Mouse (Mus musculus): ENCODE measurements around the gene Golga2.

The Golga2 gene

GRCm38 (mm10) chr2:32318709-32319585 lies 31.8 kb downstream of the Golga2 start:
- no peak for DNase-seq

DNA sequence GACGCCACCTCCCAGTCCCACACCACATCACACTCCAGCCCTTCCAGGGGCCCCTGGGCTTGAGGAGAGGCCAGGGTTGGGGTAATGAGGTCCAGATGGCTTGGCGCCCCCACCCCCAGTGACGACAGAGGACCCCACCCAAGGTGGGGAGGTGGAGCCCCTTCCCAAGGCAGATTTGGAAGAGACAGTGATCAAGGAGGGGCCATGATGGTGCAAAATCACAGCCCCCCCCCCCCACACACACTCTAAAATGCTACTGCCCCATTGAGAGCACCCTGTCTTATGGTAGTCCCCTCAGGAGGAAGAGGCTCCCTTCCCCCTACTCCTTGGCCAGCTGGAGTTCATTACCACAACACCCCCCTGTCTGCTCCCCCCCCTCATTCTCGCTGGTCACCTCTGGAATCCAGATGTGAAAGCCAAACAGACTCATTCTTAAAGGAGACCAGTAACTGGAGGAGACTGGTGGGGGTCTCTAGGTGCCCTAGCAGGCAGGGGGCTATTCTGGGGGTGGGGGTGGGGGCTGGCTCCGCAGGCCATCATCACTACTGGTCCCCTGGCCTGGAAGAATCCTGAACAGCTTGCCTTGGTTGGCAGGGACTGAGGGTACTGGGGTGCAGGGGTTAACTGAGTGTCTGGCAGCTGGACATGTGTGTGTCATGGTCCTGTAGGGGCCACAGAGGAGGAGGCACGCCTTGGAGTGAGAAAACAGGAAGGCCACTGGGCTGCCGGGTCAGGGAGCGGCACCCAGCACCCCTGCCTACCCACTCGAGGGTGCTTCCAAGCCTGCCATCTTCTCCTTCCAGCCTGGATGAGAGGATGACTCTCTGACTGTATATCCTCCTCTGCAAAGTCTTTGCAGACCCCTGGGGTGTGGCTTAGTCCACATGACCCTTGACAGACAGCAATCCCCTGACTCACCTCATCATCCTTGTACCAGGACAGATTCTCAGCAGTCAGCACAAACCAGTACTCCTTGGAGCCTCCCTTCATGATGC lies 32.7 kb downstream of the Golga2 start:
- no peak for DNase-seq

DNA sequence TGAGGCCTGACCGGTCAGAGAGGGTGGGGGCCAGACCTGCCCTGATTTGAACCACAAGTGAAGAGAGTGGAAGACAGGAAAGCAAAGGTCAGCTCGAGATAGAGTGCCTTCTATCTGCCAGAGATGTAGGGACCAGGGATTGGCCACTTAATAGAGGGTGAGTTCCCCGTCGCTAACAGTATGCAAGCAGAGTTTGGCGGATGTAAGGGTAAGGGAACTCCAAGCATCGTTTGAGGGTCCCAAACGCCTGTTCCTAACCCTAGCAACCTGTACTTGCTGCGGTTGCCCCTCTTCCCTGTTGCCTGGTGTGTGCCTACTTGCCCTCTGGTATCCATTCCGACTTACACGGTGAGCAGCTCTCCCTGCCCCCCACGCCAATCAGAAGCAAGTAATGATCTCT lies 33.5 kb downstream of the Golga2 start:
- DNase-seq = no peak

DNA sequence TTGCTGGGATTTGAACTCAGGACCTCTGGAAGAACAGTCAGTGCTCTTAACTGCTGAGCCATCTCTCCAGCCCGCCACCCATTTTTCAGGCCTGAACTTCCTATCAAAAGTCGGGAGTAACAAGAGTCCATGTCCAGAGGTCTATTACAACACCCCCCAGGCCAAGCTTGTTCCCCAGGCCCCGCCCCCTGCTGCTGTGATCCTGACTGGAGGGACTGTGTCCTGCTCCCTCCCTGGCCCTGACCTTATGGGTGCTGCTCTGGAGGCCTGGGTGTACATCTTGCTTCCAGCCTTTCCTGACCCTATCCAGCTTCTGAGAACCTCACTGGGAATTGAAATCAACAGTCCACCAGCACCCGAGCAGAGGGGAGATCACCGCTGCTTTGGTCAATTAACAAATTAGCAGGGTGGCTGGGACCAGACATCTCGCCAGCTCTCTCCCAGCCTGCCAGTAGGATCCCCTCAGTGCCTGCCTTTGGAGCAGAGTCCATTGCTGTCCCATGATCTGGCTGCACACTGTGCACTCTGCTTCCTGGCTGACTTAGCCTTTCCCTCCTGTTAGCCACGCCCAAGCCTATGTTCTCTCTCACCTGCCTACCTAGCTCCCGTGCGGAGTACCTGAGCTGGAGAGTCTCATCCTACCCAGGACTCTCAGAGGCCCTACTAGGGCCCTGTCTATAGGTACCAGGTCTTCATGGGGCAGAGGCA lies 34.6 kb downstream of the Golga2 start:
- DNase-seq = peak; percentile 18

DNA sequence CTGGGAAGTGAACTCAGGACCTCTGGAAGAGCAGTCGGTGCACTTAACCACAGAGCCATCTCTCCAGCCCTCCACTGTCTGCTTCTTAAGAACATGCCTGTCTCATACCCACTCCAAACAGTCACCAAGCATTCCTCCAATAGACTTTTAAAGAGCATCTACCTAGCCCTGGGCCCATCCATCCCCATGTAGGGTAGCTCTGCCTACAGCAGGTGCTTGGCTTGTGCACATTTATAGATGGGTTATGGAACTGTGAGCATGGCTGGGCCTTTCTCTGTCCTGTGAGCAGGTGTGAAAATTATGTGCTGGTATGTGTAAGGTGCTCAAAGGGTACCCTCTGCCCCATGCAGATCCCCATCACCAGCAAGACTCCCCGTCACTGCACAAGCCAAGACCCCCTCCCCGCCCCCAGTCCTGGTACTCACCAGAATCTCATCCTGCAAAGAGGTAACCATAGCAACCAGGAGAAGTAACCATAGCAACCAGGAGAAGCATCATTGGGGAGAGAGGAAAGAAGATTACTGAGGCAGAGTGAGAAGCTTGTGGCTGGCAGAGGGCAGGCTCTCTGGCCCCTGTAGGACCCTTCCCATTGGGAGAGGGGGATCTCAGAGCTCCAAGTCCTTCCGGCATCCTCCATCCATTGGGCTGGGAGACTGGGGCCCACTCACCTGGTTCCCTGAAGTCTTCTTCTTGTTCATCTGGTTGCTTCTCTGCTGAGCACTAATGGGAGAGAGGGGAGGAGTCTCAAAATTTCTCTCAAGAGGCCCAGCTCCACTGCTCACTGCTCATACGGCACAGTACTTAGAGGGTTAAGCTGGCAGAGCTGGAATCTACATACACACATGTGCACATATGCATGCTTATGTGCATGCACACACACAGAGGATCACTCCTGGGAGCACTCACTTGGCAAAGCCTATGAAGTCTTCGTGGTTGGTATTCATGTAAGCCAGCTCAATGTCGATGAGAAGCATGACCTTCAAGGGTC lies 35.9 kb downstream of the Golga2 start:
- DNase-seq = no peak

GRCm38 (mm10) chr2:32324322-32324721 lies 37.1 kb downstream of the Golga2 start:
- DNase-seq = no peak

DNA sequence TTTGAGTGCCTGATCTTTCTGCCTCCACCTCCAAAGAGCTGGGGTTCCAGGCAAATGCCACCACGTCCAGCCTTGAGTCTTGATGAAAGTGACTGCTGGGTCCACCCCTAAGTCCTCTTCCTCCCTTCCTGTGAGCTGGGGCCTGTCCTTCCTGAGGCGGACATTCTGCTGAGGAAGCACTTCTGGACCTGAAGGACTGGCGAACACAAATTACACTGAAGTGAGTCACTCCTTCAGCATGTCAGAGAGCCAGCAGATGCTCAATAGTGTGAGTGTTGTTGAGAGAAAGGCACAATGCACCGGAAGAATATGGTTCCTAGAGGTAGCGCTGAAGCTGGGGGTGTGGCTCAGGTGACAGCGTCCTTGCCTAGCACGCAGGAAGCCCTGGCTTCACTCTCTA lies 38.2 kb downstream of the Golga2 start:
- no peak for DNase-seq

GRCm38 (mm10) chr2:32327200-32327599 lies 40.0 kb downstream of the Golga2 start:
- no peak for DNase-seq

DNA sequence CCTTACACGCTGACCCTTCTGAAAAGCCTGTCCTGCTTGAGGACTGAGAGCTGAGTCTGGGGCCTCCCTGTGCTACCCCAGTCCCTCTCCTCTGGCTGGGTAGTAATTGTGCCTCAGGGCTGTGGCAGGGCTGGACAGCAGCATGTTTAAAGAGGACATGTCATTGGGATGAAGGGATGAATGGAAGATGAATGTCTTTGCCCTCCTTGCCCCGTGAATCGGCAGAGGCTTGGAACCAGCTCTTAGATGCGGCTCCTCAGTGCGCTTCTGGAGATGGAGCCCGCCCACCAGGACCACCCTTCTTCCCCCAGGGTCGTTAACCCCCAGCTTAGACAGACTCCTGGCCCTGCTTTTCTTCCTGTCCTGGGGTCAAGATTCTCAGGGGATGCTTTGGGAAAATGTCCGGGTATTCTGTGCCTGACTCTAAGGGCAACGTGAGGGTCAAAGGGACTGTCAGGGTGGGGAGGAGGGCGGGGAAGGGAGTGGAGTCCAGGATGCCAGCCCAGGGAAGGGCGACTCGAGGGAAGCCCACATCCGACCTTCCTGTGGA lies 41.8 kb downstream of the Golga2 start:
- no peak for DNase-seq

GRCm38 (mm10) chr2:32329531-32329930 lies 42.3 kb downstream of the Golga2 start:
- no peak for DNase-seq

DNA sequence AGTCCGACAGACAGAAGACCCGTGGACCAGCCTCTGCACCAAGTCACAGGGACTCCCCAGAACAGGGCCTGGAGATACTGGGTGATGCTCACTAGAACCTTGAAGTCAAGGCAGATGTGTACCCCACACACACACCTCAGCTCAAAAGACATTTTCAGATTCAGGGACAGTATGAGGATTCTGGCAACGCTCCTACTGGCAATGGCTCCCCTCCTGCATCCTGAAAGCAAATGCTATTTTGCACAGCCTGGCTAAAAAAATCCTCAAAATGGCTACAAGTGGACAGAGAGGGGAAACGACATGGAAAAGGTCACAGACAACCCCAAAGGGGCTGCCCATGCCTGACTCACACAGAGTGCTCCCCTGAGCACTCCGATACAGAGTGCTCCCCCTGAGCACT lies 45.0 kb downstream of the Golga2 start:
- DNase-seq = no peak

- no peak for DNase-seq
Measured at GRCm38 (mm10) chr2:32335888-32336287, 48.7 kb downstream of the Golga2 start.

DNA sequence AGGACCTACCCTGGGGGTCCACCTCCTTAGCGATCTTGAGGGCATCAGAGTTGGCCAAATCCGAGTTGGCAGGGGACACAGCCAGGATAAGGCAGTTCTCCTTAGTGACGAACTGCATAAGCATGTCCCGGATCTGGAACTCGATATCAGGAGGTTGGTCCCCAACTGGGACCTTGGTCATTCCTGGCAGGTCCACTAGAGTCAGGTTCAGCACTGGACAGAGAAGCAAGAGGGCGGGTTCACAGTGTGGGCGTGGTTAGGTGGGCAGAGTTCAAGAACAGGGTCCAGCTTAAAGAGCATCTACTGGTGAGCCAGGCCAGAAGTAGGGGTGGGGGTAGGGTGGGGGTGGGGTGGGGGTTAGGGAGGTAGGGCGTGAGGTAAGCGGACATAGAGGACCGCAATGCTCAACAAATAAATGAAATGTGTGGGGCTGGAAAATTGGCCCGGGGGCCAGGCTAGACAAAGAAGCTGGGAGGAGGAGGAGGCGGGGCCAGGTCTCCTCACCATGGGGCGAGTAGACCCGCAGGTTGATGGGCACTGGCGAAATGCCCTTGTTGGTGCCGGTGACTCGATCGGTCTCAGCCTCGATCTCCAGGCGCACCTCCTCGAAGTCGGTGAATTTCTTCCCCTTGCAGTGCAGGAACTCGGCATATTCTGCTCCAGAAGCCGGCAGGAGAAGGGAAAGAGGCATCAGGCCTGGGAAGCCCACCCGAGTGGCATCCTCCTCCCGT lies 52.9 kb downstream of the Golga2 start:
- DNase-seq = no peak

GRCm38 (mm10) chr2:32340836-32341633 lies 53.9 kb downstream of the Golga2 start:
- DNase-seq = no peak

DNA sequence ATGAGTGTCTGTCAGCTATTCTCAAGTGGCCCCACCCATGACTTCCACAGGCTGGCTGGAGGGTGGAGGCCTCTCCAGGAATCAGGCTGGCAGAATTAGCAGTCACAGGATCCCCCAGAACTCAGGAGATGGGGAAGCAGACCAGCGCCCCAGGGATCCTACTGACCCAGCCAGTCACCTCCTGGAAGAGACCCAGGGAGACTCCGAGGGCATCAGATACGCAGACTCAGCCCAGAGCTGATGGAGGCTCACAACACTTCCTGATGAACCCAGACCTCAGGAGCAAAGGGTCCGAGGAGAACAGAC lies 54.4 kb downstream of the Golga2 start:
- no peak for DNase-seq

DNA sequence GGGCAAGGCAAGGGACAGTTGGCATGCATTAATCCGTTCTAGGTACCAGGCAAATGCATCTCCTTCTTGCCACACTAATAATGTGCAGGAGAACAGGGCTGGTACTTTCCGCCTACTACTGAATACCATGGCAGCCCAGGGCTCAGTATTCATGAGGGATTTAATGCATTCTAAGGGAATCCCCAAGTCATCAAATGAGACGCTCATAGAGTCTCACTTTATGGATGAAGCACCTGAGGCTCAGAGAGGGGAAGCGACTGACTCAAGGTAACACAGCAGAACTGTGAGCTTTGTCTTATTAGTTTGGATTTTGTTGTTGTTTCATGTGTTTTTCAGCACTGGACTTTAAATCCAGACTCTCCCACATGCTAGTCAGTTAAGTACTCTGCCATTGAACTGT lies 54.9 kb downstream of the Golga2 start:
- no peak for DNase-seq

GRCm38 (mm10) chr2:32342539-32343350 lies 55.6 kb downstream of the Golga2 start:
- no peak for DNase-seq

DNA sequence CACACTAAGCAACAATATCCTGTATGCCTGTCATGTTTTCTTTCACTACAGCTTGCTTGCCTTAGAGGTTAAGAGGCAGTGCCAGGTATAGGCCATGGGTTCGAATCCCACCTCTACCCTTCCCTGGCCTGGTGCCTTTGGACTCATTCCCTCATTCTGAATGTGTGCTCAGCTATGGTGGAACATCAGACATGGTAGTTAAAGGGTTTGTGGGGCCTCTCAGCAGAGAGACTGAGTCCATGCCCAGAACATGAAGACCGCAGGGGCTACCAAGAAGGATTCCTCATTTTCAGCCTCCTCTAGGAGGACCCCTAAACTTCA lies 56.1 kb downstream of the Golga2 start:
- no peak for DNase-seq

DNA sequence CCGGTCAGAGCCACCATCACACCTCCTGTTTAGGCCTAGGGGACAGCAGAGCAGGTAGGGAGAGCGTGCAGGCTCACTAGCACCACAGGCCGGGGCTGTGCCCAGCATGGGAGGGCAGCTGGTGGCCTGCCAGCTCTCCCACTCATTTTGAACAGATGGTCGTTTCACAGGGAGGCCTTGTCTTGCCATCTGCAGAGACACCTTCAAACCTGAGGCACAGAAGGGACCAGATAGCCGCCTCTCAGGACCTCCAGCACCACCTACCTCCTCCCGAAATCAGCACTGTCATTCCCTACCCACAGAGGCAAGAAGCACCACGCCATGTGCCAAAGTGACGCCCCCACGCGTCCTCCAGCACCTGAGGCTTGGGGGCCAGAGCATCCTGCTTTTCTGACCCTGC lies 56.9 kb downstream of the Golga2 start:
- DNase-seq = no peak

All from kidney, adult 18-20 months (tissue).